Mouse (Mus musculus) ES-Bruce4 (cell line): ENCODE results near the gene Rhob. TPM values are rescaled to one million over a fixed set of nuclear protein-coding genes. Genes with fewer than 3 reads are reported as not detected.

Experiments
- H3K27ac ChIP-seq: 2 replicates; pipeline ENCODE4 v1.5.1; 2012; ENCODE audit warnings: low read length, inconsistent platforms; ENCODE audit not compliant: insufficient read depth
- H3K27me3 ChIP-seq: 2 replicates; pipeline ENCODE4 v1.6.1; 2012; ENCODE audit warnings: mild to moderate bottlenecking, low read length, inconsistent platforms; ENCODE audit not compliant: control insufficient read depth, poor library complexity, insufficient read depth, severe bottlenecking
- H3K36me3 ChIP-seq: 2 replicates; pipeline ENCODE4 v1.6.1; 2012; ENCODE audit warnings: inconsistent platforms, mild to moderate bottlenecking, low read length, moderate library complexity; ENCODE audit not compliant: control insufficient read depth, poor library complexity, insufficient read depth, severe bottlenecking
- H3K4me1 ChIP-seq: one replicate; pipeline ENCODE4 v1.8.1; 2011; ENCODE audit warnings: low read length; ENCODE audit not compliant: control insufficient read depth, insufficient read depth
- H3K4me3 ChIP-seq: 2 replicates; pipeline ENCODE4 v1.5.1; 2011; ENCODE audit warnings: low read depth, mild to moderate bottlenecking, low read length
- H3K9ac ChIP-seq: 2 replicates; pipeline ENCODE4 v1.6.1; 2012; ENCODE audit warnings: low read depth, mild to moderate bottlenecking, inconsistent platforms; ENCODE audit not compliant: poor library complexity, severe bottlenecking
- H3K9me3 ChIP-seq: replicated peaks from 2 replicates; pipeline ENCODE4 v1.6.1; 2012; ENCODE audit warnings: mild to moderate bottlenecking, low read length, inconsistent platforms; ENCODE audit not compliant: control insufficient read depth, poor library complexity, insufficient read depth, severe bottlenecking
- CTCF ChIP-seq: IDR thresholded peaks from one replicate; pipeline ENCODE4 v1.8.1; 2011; ENCODE audit warnings: low read depth, low read length
- EP300 ChIP-seq: IDR thresholded peaks from 2 replicates; pipeline ENCODE4 v1.6.1; 2011; ENCODE audit warnings: low read depth, low read length; ENCODE audit not compliant: insufficient read depth
- POLR2A ChIP-seq: IDR thresholded peaks from one replicate; pipeline ENCODE4 v1.8.1; 2011; ENCODE audit warnings: low read length; ENCODE audit not compliant: insufficient read depth
- polyA plus RNA-seq: library from polyadenylated mRNA; stranded (reverse); fragments of >200 nt; gene quantifications from 2 replicates; pipeline ENCODE4 v1.2.4, GENCODE M21; 2011; ENCODE audit warnings: low read depth; ENCODE audit not compliant: missing spikeins, insufficient read depth, insufficient read length

The Rhob gene
- polyA plus RNA-seq, 1 experiment, result 20.0 TPM

DNA sequence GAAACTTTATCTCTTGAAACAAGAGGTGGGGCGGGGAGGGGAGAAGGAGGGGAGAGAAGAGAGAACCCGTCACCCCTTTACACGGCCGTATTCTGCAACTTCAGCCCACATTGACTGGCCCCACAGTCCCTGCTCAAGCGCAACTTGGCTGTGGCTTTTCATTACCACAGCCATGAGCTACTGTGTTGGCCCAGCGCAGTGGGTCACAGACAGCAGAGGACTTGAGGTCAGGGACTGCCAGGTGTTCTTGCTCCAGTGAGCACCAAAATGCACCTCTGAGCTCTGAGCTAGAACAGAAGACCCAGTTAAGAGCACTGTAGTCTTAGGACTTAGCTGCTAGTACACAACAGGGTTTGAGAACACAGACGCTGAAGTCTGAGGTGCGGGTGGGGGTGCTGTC lies 41.4 kb downstream of the Rhob start:
- Histone ChIP-seq H3K27ac (no peak overlapping the region), H3K27me3 (no peaks in the 10 kb centered on the region), H3K4me3 (no peak overlapping the region), H3K4me1 (no peaks in the 10 kb centered on the region), H3K36me3 (no peaks in the 10 kb centered on the region), H3K9me3 (no peaks in the 10 kb centered on the region), H3K9ac (no peak overlapping the region)
- no peak for TF ChIP-seq POLR2A
- TF ChIP-seq CTCF, result no peak
- TF ChIP-seq EP300, result no peak

DNA sequence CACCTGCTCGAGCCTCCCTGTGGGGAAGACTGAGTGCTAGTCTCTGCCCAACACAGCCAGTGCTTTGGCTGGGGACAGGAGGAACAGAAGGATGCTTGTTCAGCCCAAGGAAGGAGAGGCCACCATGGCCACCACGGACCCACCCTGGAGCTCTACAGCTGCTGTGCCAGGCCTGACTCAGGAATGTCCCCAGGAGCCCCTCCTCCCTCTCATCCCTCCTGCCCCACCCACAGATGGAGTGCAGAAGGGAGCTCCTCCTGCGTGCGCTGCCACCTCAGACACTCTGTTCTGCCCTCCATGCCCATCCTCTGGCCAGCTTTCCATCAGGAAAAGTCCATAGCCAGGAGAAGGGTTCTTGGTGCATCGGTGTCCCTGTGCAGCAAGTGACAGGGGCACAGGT lies 42.8 kb downstream of the Rhob start:
- Histone ChIP-seq H3K9me3 (no peaks in the 10 kb centered on the region), H3K9ac (no peak overlapping the region), H3K27me3 (no peaks in the 10 kb centered on the region), H3K4me3 (no peak overlapping the region), H3K4me1 (no peaks in the 10 kb centered on the region), H3K36me3 (no peaks in the 10 kb centered on the region), H3K27ac (no peak overlapping the region)
- no peak for TF ChIP-seq POLR2A
- TF ChIP-seq CTCF, result no peak
- no peak for TF ChIP-seq EP300

DNA sequence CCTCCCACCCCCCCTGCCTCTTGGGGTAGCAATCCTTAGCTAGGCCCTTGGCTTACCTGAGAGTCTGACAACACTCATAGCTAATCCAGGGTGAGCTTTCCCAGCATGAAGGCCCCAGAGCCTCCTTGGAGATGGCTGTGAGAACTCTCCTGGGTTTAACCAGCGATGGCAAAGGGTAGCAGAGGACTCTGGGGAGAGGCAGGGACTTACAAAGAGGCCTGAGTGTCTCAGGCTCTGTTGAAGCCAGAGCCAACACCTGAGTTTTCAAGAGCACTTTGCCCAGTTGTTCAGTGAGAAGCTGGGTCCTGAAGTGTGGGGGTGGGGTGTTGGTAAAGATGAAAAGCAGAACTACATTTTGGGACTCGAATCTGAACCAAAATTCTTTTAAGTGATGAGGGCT lies 44.8 kb downstream of the Rhob start:
- Histone ChIP-seq H3K27ac (no peak overlapping the region), H3K9me3 (no peaks in the 10 kb centered on the region), H3K4me1 (no peaks in the 10 kb centered on the region), H3K36me3 (no peaks in the 10 kb centered on the region), H3K4me3 (no peak overlapping the region), H3K9ac (no peak overlapping the region), H3K27me3 (no peaks in the 10 kb centered on the region)
- TF ChIP-seq EP300, result no peak
- TF ChIP-seq POLR2A, result no peak
- TF ChIP-seq CTCF, result no peak

DNA sequence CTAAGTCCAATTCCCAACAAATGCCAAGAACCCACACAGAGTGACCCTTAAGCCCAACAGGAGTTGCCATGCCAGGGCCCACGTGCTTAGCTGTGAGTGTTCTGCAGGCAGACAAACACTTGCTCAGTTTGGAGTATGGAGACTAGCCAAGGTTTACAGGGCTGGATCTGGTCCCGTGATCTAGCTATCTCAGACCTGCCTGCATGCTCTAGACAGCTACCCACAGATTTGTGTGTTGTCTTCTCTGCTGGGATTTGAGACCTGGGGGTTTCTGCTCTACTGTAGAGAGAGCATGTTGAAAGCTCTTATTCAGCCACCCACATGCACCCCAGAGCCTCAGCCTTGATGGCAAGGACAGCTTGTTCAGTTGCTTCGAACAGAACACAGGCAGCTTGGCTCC lies 45.3 kb downstream of the Rhob start:
- H3K36me3 ChIP-seq, result no peaks in the 10 kb centered on the region
- no peak overlapping the region for H3K9ac ChIP-seq
- H3K4me1 ChIP-seq, result no peaks in the 10 kb centered on the region
- no peak overlapping the region for H3K4me3 ChIP-seq
- no peaks in the 10 kb centered on the region for H3K9me3 ChIP-seq
- no peaks in the 10 kb centered on the region for H3K27me3 ChIP-seq
- no peak overlapping the region for H3K27ac ChIP-seq
- TF ChIP-seq POLR2A (no peak), CTCF (no peak), EP300 (no peak)

DNA sequence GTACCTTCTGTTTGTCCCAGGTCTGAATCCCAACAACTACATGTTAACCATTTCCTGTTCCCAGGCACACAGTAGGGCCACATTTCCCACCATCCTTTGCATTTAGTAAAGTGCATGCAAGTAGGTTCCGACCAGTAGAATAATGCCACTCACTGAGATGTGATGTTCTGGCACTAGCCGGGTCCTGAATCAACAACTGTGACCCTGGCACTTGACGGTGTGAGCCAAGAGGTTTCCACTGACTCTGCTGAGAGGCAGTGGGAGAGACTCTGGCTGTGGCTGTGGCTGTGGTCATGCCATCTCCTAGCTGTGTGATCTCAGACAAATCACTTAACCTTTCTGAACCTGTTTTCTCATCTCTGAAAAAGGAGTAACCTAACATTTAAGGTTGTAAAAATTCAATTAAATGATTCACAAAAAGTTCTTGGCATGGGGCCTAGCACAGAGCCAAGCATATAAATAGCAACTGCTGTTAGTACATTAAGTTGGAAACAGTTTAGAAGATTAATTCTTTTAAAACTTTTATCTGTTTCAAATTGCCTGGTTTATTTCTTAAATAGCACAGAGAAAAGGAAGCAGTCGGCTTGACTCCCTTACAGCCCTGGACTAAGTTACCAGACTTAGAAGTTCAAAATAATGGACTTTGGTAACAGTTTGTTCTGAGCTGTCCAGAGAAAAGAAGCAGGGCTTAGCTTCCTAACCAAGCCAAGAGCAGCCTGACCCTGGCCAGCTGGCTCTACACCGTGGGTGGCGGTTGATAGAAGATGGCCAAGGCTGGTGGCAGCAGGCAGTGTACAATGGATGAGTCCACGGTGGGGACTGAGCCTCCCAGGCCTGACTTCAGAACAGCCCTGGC lies 46.8 kb downstream of the Rhob start:
- no peak overlapping the region for H3K4me3 ChIP-seq
- no peaks in the 10 kb centered on the region for H3K4me1 ChIP-seq
- no peaks in the 10 kb centered on the region for H3K36me3 ChIP-seq
- H3K9me3 ChIP-seq, result no peaks in the 10 kb centered on the region
- no peak for TF ChIP-seq EP300
- no peaks in the 10 kb centered on the region for H3K27me3 ChIP-seq
- no peak overlapping the region for H3K9ac ChIP-seq
- H3K27ac ChIP-seq, result no peak overlapping the region

DNA sequence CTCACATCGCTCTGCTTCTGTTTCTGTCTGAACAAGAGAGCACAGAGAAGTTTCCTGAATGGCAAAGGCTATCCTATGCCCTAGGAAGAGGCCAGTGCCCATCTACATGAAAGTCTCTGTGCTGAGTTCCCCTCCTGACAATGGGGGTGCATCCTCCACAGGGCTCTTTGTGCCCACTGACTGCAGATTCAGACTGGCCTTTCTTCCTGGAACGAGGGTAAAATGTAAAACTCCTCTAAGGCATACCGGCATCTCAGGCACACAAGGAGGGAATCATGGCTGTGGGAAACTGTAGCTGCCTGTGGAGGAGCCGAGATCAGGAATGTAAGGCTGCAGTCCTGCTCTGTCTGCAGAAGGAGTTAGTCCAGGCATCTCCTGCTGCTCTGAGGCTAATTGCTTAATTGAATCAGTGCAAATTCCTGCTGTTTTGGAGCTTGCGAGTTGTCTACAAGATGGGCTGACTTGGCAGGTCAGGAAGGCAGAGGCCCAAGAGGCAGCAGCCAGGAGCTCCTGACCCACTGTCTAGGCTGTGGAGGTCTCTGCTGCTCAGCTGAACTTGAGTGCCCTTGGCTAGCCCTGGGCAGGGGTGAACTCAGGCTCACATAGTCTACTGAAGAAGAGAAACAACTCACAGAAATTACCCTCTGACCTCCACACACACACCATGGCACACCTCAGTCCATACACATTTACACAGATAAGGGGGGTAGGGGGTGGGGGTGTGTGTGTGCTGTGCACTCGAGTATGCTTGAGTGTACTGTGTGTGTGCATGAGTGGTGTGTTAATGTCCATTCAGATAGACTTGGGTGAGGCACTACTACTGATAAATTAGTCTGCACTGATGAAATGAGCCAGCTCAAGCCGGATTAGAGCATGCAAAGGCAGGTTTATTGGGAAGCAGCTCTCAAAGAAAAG lies 48.0 kb downstream of the Rhob start:
- TF ChIP-seq EP300, result no peak
- no peak for TF ChIP-seq CTCF
- no peaks in the 10 kb centered on the region for H3K4me1 ChIP-seq
- H3K9ac ChIP-seq, result no peak overlapping the region
- H3K36me3 ChIP-seq, result no peaks in the 10 kb centered on the region
- H3K4me3 ChIP-seq, result no peak overlapping the region
- no peaks in the 10 kb centered on the region for H3K9me3 ChIP-seq
- no peaks in the 10 kb centered on the region for H3K27me3 ChIP-seq
- H3K27ac ChIP-seq, result no peak overlapping the region
